Mouse (Mus musculus): ENCODE data around the gene Ccdc187. TPM values are rescaled to one million over a fixed set of nuclear protein-coding genes. Genes with fewer than 3 reads are reported as not detected.

Ccdc187 gene
- total RNA-seq, 1 experiment: 0.18 TPM

DNA sequence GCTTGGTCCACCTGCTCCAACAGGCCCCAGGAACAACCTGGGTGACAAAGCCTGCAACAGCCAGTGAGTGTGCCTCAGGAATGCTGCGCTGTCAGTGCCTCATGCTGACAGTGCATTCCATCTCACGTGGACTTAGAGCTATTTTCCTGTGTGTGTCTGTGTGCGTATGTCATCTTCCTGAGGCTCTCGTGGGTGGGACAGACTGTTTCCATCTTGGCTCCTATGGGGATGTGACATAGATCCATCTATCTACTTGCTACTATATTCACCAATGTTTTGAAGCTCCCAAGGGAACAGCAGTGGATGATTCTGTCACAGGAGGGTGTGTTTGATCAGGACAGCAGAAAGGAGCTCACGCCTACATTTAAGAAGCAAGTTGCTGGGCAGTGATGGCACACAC is 17.6 kb upstream of the Ccdc187 start:
- TF ChIP-seq CHD2 (IDR thresholded peaks at IDR 0.05; ENCODE audit: low read depth, low read length) (no peak), ZNF384 (IDR thresholded peaks at IDR 0.05; ENCODE audit: low read depth, low read length) (no peak), MAFK (IDR thresholded peaks at IDR 0.05; ENCODE audit: insufficient read depth, low read depth, low read length) (no peak), HCFC1 (IDR thresholded peaks at IDR 0.05; ENCODE audit: borderline replicate concordance, insufficient read depth, low read length) (no peak), ZC3H11A (IDR thresholded peaks at IDR 0.05; ENCODE audit: borderline replicate concordance, low read depth, low read length) (no peak)
- Histone ChIP-seq H3K36me3 (ENCODE audit: control insufficient read depth, insufficient read depth, low read length, poor library complexity, severe bottlenecking) (no peaks in the 10 kb centered on the region), H3K9ac (ENCODE audit: insufficient read depth, low read depth, low read length, poor library complexity, severe bottlenecking) (no peak overlapping the region), H3K4me3 (ENCODE audit: insufficient read depth in 1 of 2, low read depth in 1 of 2, low read length in 2 of 2, poor library complexity in 1 of 2, severe bottlenecking in 1 of 2) (no peak overlapping the region), H3K27ac (ENCODE audit: insufficient read depth, low read depth, low read length, poor library complexity, severe bottlenecking) (no peak overlapping the region), H3K4me1 (ENCODE audit: control insufficient read depth in 2 of 2, insufficient read depth in 2 of 2, low read length in 2 of 2, poor library complexity in 1 of 2) (peaks cover 0 to 14% of the 10 kb centered on the region in 2 experiments; a peak in 1 of 4 replicates), H3K9me3 (ENCODE audit: control insufficient read depth, insufficient read depth, low read depth, low read length) (no peaks in the 10 kb centered on the region)
- in situ Hi-C loops (cut with MboI; ENCODE audit: low sequenced_read_pairs in 2 of 2, unreplicated experiment in 2 of 2): loop anchor here in 1 of 2 experiments (25.0 kb wide), 1 partner anchor 250 kb away; no protein-coding TSS in a partner anchor
- DNase-seq (ENCODE audit: low read depth, low spot score): no peak

DNA sequence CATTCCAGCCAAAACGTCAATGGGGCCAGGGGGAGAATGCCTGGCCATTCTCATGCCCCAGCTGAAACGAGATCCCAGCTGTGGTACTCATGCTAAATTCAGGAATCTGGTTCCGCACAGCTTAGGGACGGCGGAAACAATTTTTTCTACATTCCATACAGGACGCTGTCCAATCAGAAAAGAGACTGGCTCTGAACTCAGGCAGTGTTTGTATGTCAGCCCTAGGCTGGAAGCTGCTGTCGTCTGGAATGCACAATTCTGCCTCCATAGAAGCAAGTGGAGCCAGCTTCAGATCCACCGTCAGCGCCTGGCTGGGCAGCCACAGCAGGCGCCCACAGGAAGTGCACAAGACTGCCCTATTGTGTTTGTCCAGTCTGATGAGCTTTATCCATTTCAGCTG is 15.4 kb upstream of the Ccdc187 start:
- in situ Hi-C loops (cut with MboI; ENCODE audit: low sequenced_read_pairs in 2 of 2, unreplicated experiment in 2 of 2): loop anchor here in 1 of 2 experiments (25.0 kb wide), 1 partner anchor 253 kb away; no protein-coding TSS in a partner anchor
- DNase-seq (ENCODE audit: low read depth, low spot score): no peak

GRCm38 (mm10) chr2:26306702-26307101 is 12.3 kb upstream of the Ccdc187 start:
- no peak for TF ChIP-seq CHD2 (IDR thresholded peaks at IDR 0.05; ENCODE audit: low read depth, low read length)
- TF ChIP-seq ZNF384 (IDR thresholded peaks at IDR 0.05; ENCODE audit: low read depth, low read length): no peak
- in situ Hi-C loops (cut with MboI; ENCODE audit: low sequenced_read_pairs in 2 of 2, unreplicated experiment in 2 of 2): loop anchor here in 1 of 2 experiments (25.0 kb wide), 1 partner anchor 256 kb away; no protein-coding TSS in a partner anchor
- Histone ChIP-seq H3K36me3 (ENCODE audit: control insufficient read depth, insufficient read depth, low read length, poor library complexity, severe bottlenecking) (no peaks in the 10 kb centered on the region), H3K4me3 (ENCODE audit: insufficient read depth in 1 of 2, low read depth in 1 of 2, low read length in 2 of 2, poor library complexity in 1 of 2, severe bottlenecking in 1 of 2) (no peak overlapping the region), H3K27ac (ENCODE audit: insufficient read depth, low read depth, low read length, poor library complexity, severe bottlenecking) (no peak overlapping the region), H3K4me1 (ENCODE audit: control insufficient read depth in 2 of 2, insufficient read depth in 2 of 2, low read length in 2 of 2, poor library complexity in 1 of 2) (peaks cover 0 to 2% of the 10 kb centered on the region in 2 experiments; a peak in 1 of 4 replicates), H3K9me3 (ENCODE audit: control insufficient read depth, insufficient read depth, low read depth, low read length) (no peaks in the 10 kb centered on the region), H3K9ac (ENCODE audit: insufficient read depth, low read depth, low read length, poor library complexity, severe bottlenecking) (no peak overlapping the region)
- no peak for DNase-seq (ENCODE audit: low read depth, low spot score)

More for the DNA sequence above, 15.4 kb upstream of the Ccdc187 start:
- Histone ChIP-seq H3K9ac (ENCODE audit: insufficient read depth, low read depth, low read length, poor library complexity, severe bottlenecking) (no peak overlapping the region), H3K36me3 (ENCODE audit: control insufficient read depth, insufficient read depth, low read length, poor library complexity, severe bottlenecking) (no peaks in the 10 kb centered on the region), H3K4me1 (ENCODE audit: control insufficient read depth in 2 of 2, insufficient read depth in 2 of 2, low read length in 2 of 2, poor library complexity in 1 of 2) (peaks cover 0 to 6% of the 10 kb centered on the region in 2 experiments; a peak in 1 of 4 replicates), H3K4me3 (ENCODE audit: insufficient read depth in 1 of 2, low read depth in 1 of 2, low read length in 2 of 2, poor library complexity in 1 of 2, severe bottlenecking in 1 of 2) (no peak overlapping the region), H3K27ac (ENCODE audit: insufficient read depth, low read depth, low read length, poor library complexity, severe bottlenecking) (no peak overlapping the region), H3K9me3 (ENCODE audit: control insufficient read depth, insufficient read depth, low read depth, low read length) (no peaks in the 10 kb centered on the region)
- no peak for TF ChIP-seq MAFK (IDR thresholded peaks at IDR 0.05; ENCODE audit: insufficient read depth, low read depth, low read length)
- no peak for TF ChIP-seq HCFC1 (IDR thresholded peaks at IDR 0.05; ENCODE audit: borderline replicate concordance, insufficient read depth, low read length)
- no peak for TF ChIP-seq CHD2 (IDR thresholded peaks at IDR 0.05; ENCODE audit: low read depth, low read length)
- no peak for TF ChIP-seq ZNF384 (IDR thresholded peaks at IDR 0.05; ENCODE audit: low read depth, low read length)
- TF ChIP-seq ZC3H11A (IDR thresholded peaks at IDR 0.05; ENCODE audit: borderline replicate concordance, low read depth, low read length): no peak

GRCm38 (mm10) chr2:26305555-26305954 is 11.2 kb upstream of the Ccdc187 start:
- H3K4me3 ChIP-seq (ENCODE audit: insufficient read depth in 1 of 2, low read depth in 1 of 2, low read length in 2 of 2, poor library complexity in 1 of 2, severe bottlenecking in 1 of 2): no peak overlapping the region
- H3K27ac ChIP-seq (ENCODE audit: insufficient read depth, low read depth, low read length, poor library complexity, severe bottlenecking): no peak overlapping the region
- no peak for DNase-seq (ENCODE audit: low read depth, low spot score)
- H3K36me3 ChIP-seq (ENCODE audit: control insufficient read depth, insufficient read depth, low read length, poor library complexity, severe bottlenecking): no peaks in the 10 kb centered on the region
- in situ Hi-C loops (cut with MboI; ENCODE audit: low sequenced_read_pairs in 2 of 2, unreplicated experiment in 2 of 2): loop anchor here in 1 of 2 experiments (25.0 kb wide), 1 partner anchor 257 kb away; no protein-coding TSS in a partner anchor
- no peaks in the 10 kb centered on the region for H3K9me3 ChIP-seq (ENCODE audit: control insufficient read depth, insufficient read depth, low read depth, low read length)
- TF ChIP-seq MAFK (IDR thresholded peaks at IDR 0.05; ENCODE audit: insufficient read depth, low read depth, low read length) (no peak), HCFC1 (IDR thresholded peaks at IDR 0.05; ENCODE audit: borderline replicate concordance, insufficient read depth, low read length) (no peak), CHD2 (IDR thresholded peaks at IDR 0.05; ENCODE audit: low read depth, low read length) (no peak), ZNF384 (IDR thresholded peaks at IDR 0.05; ENCODE audit: low read depth, low read length) (no peak), ZC3H11A (IDR thresholded peaks at IDR 0.05; ENCODE audit: borderline replicate concordance, low read depth, low read length) (no peak)
- H3K4me1 ChIP-seq (ENCODE audit: control insufficient read depth in 2 of 2, insufficient read depth in 2 of 2, low read length in 2 of 2, poor library complexity in 1 of 2): peaks cover 0 to 3% of the 10 kb centered on the region in 2 experiments; a peak in 1 of 4 replicates
- no peak overlapping the region for H3K9ac ChIP-seq (ENCODE audit: insufficient read depth, low read depth, low read length, poor library complexity, severe bottlenecking)
